Mouse (Mus musculus): ENCODE data around the gene Tmsb15a.
"Not testable (repeated sequence)": the region's sequence is repeated elsewhere in the genome, so short reads cannot be mapped to it uniquely, and the experiment has no call there.

Tmsb15a gene

GRCm38 (mm10) chrX:135725161-135725560 lies at the start of gene Tmsb15a:
TSS of gene Tmsb15a (minus strand) at chrX:135725261.
- no peak for DNase-seq (ENCODE audit: low spot score in 2 of 2)

GRCm38 (mm10) chrX:135768565-135768964 lies 43.5 kb upstream of the Tmsb15a start:
- no peak for DNase-seq (ENCODE audit: low spot score in 2 of 2)

GRCm38 (mm10) chrX:135768043-135768548 lies 43.0 kb upstream of the Tmsb15a start:
- DNase-seq (ENCODE audit: low spot score in 2 of 2): no peak

- DNase-seq (ENCODE audit: low spot score in 2 of 2): no peak
Measured at GRCm38 (mm10) chrX:135761707-135762106, 36.6 kb upstream of the Tmsb15a start.

- peak; percentile 39 to 63 for DNase-seq (ENCODE audit: low spot score in 2 of 2)
Measured at GRCm38 (mm10) chrX:135752832-135753231, 27.8 kb upstream of the Tmsb15a start.

GRCm38 (mm10) chrX:135745376-135745775 lies 20.3 kb upstream of the Tmsb15a start:
- not testable (repeated sequence) for DNase-seq (ENCODE audit: low spot score in 2 of 2)

GRCm38 (mm10) chrX:135743056-135743355 lies 17.9 kb upstream of the Tmsb15a start:
- DNase-seq (ENCODE audit: low spot score in 2 of 2): no peak

- DNase-seq (ENCODE audit: low spot score in 2 of 2): peak; percentile 61 to 74
Measured at GRCm38 (mm10) chrX:135742304-135743055, 17.4 kb upstream of the Tmsb15a start, which contains the start of the genes Armcx5 and Gprasp1. TSS of gene Armcx5 (plus strand) at chrX:135742733. TSS of gene Gprasp1 (plus strand) at chrX:135742733.

- DNase-seq (ENCODE audit: low spot score in 2 of 2): no peak
Measured at GRCm38 (mm10) chrX:135738730-135739520, 13.9 kb upstream of the Tmsb15a start.

GRCm38 (mm10) chrX:135712845-135713244 lies 12.2 kb downstream of the Tmsb15a start:
- DNase-seq (ENCODE audit: low spot score in 2 of 2): no peak

GRCm38 (mm10) chrX:135704349-135704748 lies 20.7 kb downstream of the Tmsb15a start:
- DNase-seq (ENCODE audit: low spot score in 2 of 2): no peak

- no peak for DNase-seq (ENCODE audit: low spot score in 2 of 2)
Measured at GRCm38 (mm10) chrX:135703111-135703510, 21.9 kb downstream of the Tmsb15a start.

- DNase-seq (ENCODE audit: low spot score in 2 of 2): no peak
Measured at GRCm38 (mm10) chrX:135693633-135694032, 31.4 kb downstream of the Tmsb15a start, which contains the start of gene Tcp11x2. TSS of gene Tcp11x2 (minus strand) at chrX:135693790.

- no peak for DNase-seq (ENCODE audit: low spot score in 2 of 2)
Measured at GRCm38 (mm10) chrX:135687802-135688201, 37.3 kb downstream of the Tmsb15a start.

GRCm38 (mm10) chrX:135681858-135682257 lies 43.2 kb downstream of the Tmsb15a start:
- no peak for DNase-seq (ENCODE audit: low spot score in 2 of 2)
